Mouse (Mus musculus) bone marrow, adult 2 months (tissue): ENCODE measurements around the gene Paf1.

ENCODE experiments used
- CTCF ChIP-seq: fragments of 200-500 bp; IDR thresholded peaks from 2 replicates; pipeline ENCODE4 v1.5.1; 2011; ENCODE audit warnings: low read length, control low read depth; ENCODE audit not compliant: control insufficient read depth, insufficient read depth
- POLR2A ChIP-seq: fragments of 200-500 bp; IDR thresholded peaks from 2 replicates; pipeline ENCODE4 v1.6.1; 2011; ENCODE audit warnings: low read depth, mild to moderate bottlenecking, control low read depth, low read length, borderline replicate concordance; ENCODE audit not compliant: control insufficient read depth

- TF ChIP-seq POLR2A (no peak), CTCF (no peak)
These were observed 26.7 kb downstream of the Paf1 start for GRCm38 (mm10) chr7:28419416-28419815.
